Mouse (Mus musculus) layer of hippocampus, adult 9-11 months (tissue): ENCODE measurements around the gene Amhr2.

ENCODE experiments used
- DNase-seq: peaks from one replicate; pipeline ENCODE4 v3.0.0; 2022

Gene Amhr2

DNA sequence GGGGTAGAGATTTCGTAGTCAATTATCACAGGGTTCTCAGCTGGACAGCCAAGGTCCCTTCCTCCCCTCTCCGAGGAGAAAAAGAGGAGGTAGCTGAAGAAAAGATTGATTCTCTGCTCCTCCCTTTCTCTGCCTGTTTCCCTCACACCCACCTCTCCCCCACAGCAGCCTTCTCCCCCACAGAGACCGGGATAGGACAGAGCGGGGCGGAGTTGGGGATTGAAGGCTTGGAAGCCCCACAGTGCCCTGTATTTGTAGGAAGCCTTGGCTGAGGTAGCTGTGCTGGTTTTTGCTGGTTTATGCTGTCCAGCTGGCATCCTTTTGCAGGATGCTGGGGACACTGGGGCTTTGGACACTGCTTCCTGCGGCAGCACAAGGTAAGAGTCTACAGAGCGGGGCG, at the start of gene Amhr2:
TSS of gene Amhr2 (plus strand) at position 222 of the 400 bp plus-strand sequence.
- no peak for DNase-seq

GRCm38 (mm10) chr15:102398629-102399028, 46.5 kb upstream of the Amhr2 start:
- no peak for DNase-seq

DNA sequence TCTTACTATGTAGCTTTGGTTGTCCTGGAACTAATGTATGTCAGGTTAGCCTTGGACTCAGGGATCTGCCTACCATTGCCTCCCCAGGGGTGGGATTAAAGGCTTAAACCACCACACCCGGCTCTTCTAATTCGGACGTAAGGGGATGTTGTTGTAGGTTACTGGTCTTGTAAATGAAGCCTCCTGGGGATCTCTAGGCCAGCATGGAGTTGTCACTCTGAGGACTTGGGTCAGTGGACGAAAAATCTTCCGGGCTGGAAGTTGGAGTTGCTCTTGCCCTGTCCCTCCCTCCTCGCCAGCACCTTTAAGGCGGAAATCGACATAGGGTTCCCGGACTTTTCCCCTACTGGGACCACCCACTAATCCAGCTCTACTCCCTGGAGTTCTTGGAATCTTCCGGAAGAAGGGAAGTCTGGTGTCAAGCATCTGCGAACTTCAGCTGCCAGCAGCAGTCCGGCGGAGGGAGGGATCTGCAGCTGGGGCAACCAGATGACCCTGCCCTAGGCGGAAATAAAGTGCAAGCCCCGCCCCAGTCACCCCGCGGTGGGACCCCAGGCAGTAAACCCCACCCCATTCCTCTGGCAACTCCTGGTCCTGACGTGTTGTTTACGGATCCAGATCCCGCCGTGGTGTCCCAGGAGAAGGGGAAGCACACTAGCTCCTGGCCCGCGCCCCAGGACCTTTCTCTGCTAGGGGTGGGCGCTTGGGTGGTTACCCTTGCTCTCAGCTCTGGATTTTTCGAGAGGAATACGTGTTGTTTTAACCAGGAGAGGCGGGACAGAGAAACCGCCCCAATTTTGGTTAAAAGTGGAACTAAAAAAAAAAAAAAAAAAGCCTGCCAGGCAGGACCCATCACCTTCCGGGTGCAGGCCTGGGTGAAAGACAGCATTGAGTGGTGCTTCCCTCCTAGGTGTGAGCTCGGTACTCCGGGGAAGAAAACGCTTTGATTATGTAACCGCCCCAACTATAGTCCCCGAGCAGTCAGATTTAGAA, 45.6 kb upstream of the Amhr2 start:
- peak; percentile 82 for DNase-seq

GRCm38 (mm10) chr15:102400476-102401045, 44.6 kb upstream of the Amhr2 start:
- DNase-seq, result no peak

- DNase-seq, result no peak
Observed at GRCm38 (mm10) chr15:102401278-102401677, 43.9 kb upstream of the Amhr2 start.

DNA sequence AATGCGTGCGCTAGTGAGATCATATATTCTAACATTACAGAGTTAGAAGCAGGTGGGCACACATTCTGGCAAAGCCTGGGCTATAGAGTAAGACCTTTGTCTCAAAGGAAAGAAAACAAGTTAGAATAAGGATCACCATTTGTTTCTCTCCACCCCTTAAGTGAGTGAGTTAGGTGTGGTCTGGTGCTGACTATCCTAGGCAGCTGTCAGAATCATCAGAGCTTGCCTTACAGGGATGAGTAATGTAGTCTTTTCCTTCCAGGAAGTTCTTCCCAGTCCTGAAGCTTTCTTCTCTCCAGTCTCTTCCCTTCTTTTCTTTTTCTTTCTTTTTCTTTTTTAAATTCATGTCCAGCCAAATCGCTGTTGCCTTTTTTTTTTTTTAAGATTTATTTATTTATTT, 43.0 kb upstream of the Amhr2 start:
- no peak for DNase-seq

DNA sequence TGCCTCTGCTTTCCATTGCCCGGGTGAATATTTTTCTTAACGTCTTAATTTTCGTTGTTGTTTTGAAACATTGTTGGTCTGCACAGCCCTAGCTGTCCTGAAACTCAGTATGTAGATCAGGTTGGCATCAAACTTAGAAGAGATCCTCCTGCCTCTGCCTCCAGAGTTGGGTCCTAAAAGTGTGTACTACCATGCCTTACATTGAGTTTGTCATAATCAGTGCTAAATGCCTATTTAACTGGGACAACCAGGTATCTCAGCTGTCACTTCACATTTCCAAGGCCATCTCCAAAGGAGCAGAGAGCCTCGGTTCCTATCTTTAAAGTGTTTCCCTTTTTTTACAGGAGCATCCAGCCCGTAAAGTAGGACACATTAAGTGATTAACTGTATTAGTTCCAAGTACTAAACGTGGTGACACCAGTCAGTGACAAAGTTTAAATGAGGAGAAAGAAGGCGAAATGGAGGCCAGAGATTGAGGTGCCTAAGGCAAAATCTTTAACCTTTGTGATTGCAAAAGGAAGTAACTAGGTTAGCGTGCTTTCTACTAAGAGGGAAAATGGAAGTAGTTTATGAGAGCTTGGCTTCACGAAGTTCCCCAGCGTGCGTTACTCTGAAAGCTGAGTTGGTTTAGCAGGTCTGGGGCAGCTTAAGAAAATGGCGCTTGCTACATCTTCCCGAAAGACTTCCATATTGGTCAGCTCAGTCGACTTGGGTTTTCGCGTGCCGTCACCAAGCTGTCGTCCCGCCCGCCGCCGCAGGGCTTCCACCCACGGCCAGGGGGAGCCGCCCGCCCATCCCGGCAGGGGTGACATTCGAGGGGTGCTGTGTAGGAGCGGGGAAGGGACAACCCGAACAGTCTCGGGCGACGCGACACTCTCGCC, 40.3 kb upstream of the Amhr2 start:
- DNase-seq, result no peak

GRCm38 (mm10) chr15:102405489-102406195, 39.5 kb upstream of the Amhr2 start, which contains the start of gene Sp1:
Gene Sp1 (plus strand): TSS chr15:102406143.
- peak; percentile 100 for DNase-seq

GRCm38 (mm10) chr15:102406196-102406911, 38.8 kb upstream of the Amhr2 start:
- DNase-seq, result peak; percentile 79

DNA sequence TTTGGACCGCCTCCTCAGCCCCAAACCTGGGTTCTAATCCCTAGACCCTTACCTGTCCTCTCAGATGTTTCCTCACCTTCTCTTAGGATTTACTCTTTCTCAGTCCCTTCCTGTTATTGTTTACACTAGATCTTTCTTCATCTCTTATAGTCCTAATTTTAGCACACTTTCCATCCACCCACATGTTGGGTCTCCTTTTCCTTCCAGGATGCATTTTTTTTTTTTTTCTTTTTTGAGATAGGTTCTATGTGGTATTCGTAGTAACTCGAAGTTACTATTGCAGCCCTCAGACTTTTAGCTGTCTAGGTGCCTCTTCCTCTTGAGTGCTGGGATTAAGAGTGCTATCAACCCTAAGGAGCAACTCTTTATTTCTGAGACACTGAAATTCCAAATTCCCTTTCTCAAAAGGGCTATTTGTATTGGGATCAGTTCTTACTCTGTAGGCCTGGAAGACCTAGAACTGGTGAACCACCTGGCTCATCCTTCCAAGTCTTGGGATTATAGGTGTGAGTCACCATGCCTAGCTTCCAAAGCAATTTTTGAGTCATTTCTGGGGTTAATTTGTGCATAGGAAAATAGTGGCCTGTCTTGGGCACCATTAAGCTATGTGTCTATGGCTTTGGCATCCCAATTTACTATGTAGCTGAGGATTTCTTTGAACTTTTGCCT, 38.1 kb upstream of the Amhr2 start:
- no peak for DNase-seq

DNA sequence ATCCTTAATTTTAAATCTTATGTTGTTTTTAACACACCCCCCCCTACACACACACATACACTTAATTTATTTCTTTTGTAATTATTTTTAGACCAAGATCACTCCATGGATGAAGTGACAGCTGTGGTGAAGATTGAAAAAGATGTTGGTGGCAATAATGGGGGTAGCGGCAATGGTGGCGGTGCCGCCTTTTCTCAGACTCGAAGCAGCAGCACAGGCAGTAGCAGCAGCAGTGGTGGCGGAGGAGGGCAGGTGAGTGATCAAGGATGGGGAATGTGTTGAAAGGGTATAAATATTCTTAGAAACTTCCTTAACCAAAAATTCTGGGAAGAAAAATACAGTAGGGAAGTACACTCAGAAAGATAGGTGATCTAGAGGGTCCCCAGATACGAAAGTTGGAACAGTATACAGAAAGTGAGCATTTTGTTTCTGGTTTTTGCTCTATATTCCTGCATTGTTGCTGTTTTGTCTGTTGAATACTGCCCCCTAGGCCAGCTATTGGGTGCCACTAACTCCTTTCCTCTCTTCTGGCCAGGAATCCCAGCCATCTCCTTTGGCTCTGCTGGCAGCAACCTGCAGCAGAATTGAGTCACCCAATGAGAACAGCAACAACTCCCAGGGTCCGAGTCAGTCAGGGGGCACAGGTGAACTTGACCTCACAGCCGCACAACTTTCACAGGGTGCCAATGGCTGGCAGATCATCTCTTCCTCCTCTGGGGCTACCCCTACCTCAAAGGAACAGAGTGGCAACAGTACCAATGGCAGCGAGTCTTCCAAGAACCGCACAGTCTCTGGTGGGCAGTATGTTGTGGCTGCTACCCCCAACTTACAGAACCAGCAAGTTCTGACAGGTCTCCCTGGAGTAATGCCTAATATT, 37.2 kb upstream of the Amhr2 start:
- DNase-seq, result no peak

DNA sequence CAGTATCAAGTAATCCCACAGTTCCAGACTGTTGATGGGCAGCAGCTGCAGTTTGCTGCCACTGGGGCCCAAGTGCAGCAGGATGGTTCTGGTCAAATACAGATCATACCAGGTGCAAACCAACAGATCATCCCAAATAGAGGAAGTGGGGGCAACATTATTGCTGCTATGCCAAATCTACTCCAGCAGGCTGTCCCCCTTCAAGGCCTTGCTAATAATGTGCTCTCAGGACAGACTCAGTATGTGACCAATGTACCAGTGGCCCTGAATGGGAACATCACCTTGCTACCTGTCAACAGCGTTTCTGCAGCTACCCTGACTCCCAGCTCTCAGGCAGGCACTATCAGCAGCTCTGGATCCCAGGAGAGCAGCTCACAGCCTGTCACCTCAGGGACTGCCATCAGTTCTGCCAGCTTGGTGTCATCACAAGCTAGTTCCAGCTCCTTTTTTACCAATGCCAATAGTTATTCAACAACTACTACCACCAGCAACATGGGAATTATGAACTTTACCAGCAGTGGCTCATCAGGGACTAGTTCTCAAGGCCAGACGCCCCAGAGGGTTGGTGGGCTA, 36.5 kb upstream of the Amhr2 start:
- DNase-seq, result no peak

GRCm38 (mm10) chr15:102409286-102409685, 35.9 kb upstream of the Amhr2 start:
- no peak for DNase-seq

- no peak for DNase-seq
Observed at GRCm38 (mm10) chr15:102411077-102411476, 34.1 kb upstream of the Amhr2 start.

DNA sequence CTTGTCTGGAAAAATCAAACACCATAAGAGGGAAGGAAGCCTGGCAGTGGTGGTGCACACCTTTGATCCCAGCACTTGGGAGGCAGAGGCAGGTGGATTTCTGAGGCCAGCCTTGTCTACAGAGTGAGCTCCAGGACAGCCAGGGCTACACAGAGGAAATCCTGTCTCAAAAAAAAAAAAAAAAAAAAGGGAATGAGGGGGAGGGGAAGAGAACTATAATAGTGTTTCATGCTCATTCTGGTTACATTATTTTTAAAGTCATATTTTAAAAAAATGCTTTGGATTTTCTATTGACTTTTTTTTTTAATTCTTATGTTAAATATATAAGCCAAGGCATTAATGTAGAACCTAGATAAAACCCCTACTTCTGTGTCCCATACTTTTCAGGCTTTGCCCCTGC, 31.5 kb upstream of the Amhr2 start:
- DNase-seq, result no peak

DNA sequence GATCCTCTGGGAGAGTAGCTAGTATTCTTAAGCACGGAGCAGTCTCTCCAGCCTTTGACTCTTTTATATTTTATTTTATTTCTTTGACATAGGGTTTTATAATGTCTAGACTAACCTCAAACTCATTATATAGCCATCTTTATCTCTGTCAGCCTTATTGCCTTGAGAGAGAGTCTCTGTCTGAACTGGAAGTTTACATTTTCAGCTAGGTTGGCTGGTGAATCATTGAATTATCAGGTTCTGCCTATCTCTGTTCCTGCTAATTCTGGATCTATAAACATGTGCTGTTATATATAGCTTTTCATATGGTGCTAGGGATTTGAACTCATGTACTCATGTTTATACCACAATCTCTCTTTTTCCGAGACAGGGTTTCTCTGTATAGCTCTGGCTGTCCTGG, 27.6 kb upstream of the Amhr2 start:
- no peak for DNase-seq

GRCm38 (mm10) chr15:102420986-102421385, 24.2 kb upstream of the Amhr2 start:
- no peak for DNase-seq

DNA sequence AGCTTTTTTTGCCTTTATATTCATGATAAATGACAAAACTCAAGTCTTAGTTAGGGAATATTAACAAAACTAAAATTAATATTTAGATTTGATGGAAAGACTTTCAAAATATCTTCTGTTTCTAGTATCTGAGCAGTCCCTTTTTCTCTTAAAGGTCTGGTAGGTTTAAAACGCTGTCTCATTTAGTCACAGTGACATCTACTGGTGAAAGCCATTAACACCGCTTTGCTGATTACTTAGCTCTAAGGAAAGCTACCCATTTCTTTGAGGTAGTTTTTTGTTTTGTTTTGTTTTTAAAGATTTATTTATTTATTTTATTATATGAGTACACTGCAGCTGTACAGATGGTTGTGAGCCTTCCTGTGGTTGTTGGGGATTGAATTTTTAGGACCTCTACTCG, 23.7 kb upstream of the Amhr2 start:
- DNase-seq, result no peak

DNA sequence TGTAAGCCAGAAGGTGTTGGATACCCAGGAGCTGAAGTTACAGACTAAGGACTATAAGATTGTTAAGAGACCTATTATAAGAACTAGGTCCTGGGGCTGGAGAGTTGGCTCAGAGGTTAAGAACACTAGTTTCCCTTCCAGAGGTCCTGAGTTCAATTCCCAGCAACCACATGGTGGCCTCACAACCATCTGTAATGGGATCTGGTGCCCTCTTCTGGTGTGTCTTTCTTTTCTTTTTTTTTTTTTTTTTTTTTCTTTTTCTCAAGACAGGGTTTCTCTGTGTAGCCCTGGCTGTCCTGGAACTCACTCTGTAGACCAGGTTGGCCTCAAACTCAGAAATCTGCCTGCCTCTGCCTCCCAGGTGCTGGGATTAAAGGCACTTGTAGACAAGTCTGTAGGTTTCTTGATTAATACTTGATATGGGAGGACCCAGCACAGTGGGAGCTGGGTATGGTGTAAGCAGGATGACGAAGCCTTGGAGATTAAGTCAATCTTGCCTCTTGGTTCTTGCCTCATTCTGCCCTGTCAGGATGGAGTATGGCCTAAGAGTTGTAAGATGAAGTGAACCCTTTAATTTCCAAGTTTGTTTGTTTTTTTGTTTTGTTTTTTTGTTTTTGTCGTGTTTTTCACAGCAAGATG, 21.4 kb upstream of the Amhr2 start:
- no peak for DNase-seq
